Mouse (Mus musculus): Measurements from ENCODE around the gene Wdr26. TPM values are rescaled to one million over a fixed set of nuclear protein-coding genes. Genes with fewer than 3 reads are reported as not detected.
A peak's percentile ranks its signal among the peaks of the same experiment; 100 is the strongest.

Gene Wdr26
- polyA plus RNA-seq, 1 experiment from 2014 or later = 40.0 TPM

GRCm38 (mm10) chr1:181167816-181168215 lies 44.0 kb downstream of the Wdr26 start:
- H3K27me3 ChIP-seq (replicated peaks; ENCODE audit: control insufficient read depth, insufficient read depth, low read length) = no peaks in the 10 kb centered on the region
- no peak overlapping the region for H3K9ac ChIP-seq (ENCODE audit: low read depth, low read length)
- H3K4me1 ChIP-seq (replicated peaks; ENCODE audit: control insufficient read depth, insufficient read depth, low read length) = no peaks in the 10 kb centered on the region
- no peak overlapping the region for H3K27ac ChIP-seq (ENCODE audit: low read depth, low read length)
- H3K9me3 ChIP-seq (ENCODE audit: control insufficient read depth, low read length) = no peaks in the 10 kb centered on the region
- no peak for ATAC-seq (replicated peaks; ENCODE audit: low FRiP score)
- H3K4me2 ChIP-seq = no peak overlapping the region
- 75% methylated on average over 2 of the region's 2 CpGs for WGBS
- peaks cover 9% of the 10 kb centered on the region for H3K36me3 ChIP-seq (ENCODE audit: control insufficient read depth, insufficient read depth, low read length)
- no peak for DNase-seq (ENCODE audit: low spot score)
- no peak overlapping the region for H3K4me3 ChIP-seq (ENCODE audit: low read depth, low read length)

GRCm38 (mm10) chr1:181151541-181151940 lies 60.3 kb downstream of the Wdr26 start:
- peak overlapping the region; percentile 68 for H3K4me2 ChIP-seq
- H3K4me1 ChIP-seq (replicated peaks; ENCODE audit: control insufficient read depth, insufficient read depth, low read length) = peaks cover 13% of the 10 kb centered on the region
- ATAC-seq (replicated peaks; ENCODE audit: low FRiP score) = no peak
- peak overlapping the region; percentile 88 for H3K4me3 ChIP-seq (ENCODE audit: low read depth, low read length)
- no peak overlapping the region for H3K27ac ChIP-seq (ENCODE audit: low read depth, low read length)
- peak overlapping the region; percentile 89 for H3K9ac ChIP-seq (ENCODE audit: low read depth, low read length)
- no peak for DNase-seq (ENCODE audit: low spot score)
- no peaks in the 10 kb centered on the region for H3K36me3 ChIP-seq (ENCODE audit: control insufficient read depth, insufficient read depth, low read length)
- no peaks in the 10 kb centered on the region for H3K27me3 ChIP-seq (replicated peaks; ENCODE audit: control insufficient read depth, insufficient read depth, low read length)
- H3K9me3 ChIP-seq (ENCODE audit: control insufficient read depth, low read length) = no peaks in the 10 kb centered on the region
- 37% methylated on average over 5 of the region's 5 CpGs for WGBS

GRCm38 (mm10) chr1:181150827-181151534 lies 60.8 kb downstream of the Wdr26 start:
- Histone ChIP-seq H3K9me3 (ENCODE audit: control insufficient read depth, low read length) (no peaks in the 10 kb centered on the region), H3K27ac (ENCODE audit: low read depth, low read length) (peak overlapping the region; percentile 53), H3K36me3 (ENCODE audit: control insufficient read depth, insufficient read depth, low read length) (no peaks in the 10 kb centered on the region), H3K4me1 (replicated peaks; ENCODE audit: control insufficient read depth, insufficient read depth, low read length) (peaks cover 13% of the 10 kb centered on the region), H3K9ac (ENCODE audit: low read depth, low read length) (peak overlapping the region; percentile 89), H3K27me3 (replicated peaks; ENCODE audit: control insufficient read depth, insufficient read depth, low read length) (no peaks in the 10 kb centered on the region), H3K4me3 (ENCODE audit: low read depth, low read length) (peak overlapping the region; percentile 88), H3K4me2 (peak overlapping the region; percentile 68)
- WGBS = under 1% methylated on average over 59 of the region's 59 CpGs
- ATAC-seq (replicated peaks; ENCODE audit: low FRiP score) (peak; percentile 84), DNase-seq (ENCODE audit: low spot score) (peak; percentile 85)

- Histone ChIP-seq H3K9me3 (ENCODE audit: control insufficient read depth, low read length) (no peaks in the 10 kb centered on the region), H3K4me3 (ENCODE audit: low read depth, low read length) (peak overlapping the region; percentile 88), H3K4me1 (replicated peaks; ENCODE audit: control insufficient read depth, insufficient read depth, low read length) (peaks cover 13% of the 10 kb centered on the region), H3K4me2 (peak overlapping the region; percentile 12; the same call in 1 of the 2 replicates), H3K36me3 (ENCODE audit: control insufficient read depth, insufficient read depth, low read length) (no peaks in the 10 kb centered on the region), H3K27me3 (replicated peaks; ENCODE audit: control insufficient read depth, insufficient read depth, low read length) (no peaks in the 10 kb centered on the region), H3K27ac (ENCODE audit: low read depth, low read length) (no peak overlapping the region), H3K9ac (ENCODE audit: low read depth, low read length) (no peak overlapping the region)
- no peak for DNase-seq (ENCODE audit: low spot score)
- WGBS = 65% methylated on average over 3 of the region's 3 CpGs
- ATAC-seq (replicated peaks; ENCODE audit: low FRiP score) = peak; percentile 7; the same call in 1 of the 2 replicates
Observed at GRCm38 (mm10) chr1:181150431-181150826, 61.4 kb downstream of the Wdr26 start.

GRCm38 (mm10) chr1:181149373-181150017 lies 62.3 kb downstream of the Wdr26 start:
- peaks cover 13% of the 10 kb centered on the region for H3K4me1 ChIP-seq (replicated peaks; ENCODE audit: control insufficient read depth, insufficient read depth, low read length)
- H3K27me3 ChIP-seq (replicated peaks; ENCODE audit: control insufficient read depth, insufficient read depth, low read length) = no peaks in the 10 kb centered on the region
- H3K27ac ChIP-seq (ENCODE audit: low read depth, low read length) = no peak overlapping the region
- no peaks in the 10 kb centered on the region for H3K9me3 ChIP-seq (ENCODE audit: control insufficient read depth, low read length)
- no peak overlapping the region for H3K4me3 ChIP-seq (ENCODE audit: low read depth, low read length)
- ATAC-seq (replicated peaks; ENCODE audit: low FRiP score) (no peak), DNase-seq (ENCODE audit: low spot score) (no peak)
- H3K36me3 ChIP-seq (ENCODE audit: control insufficient read depth, insufficient read depth, low read length) = no peaks in the 10 kb centered on the region
- WGBS = 75% methylated on average over 3 of the region's 3 CpGs
- H3K9ac ChIP-seq (ENCODE audit: low read depth, low read length) = no peak overlapping the region
- H3K4me2 ChIP-seq = no peak overlapping the region

- DNase-seq (ENCODE audit: low spot score) = no peak
Observed at GRCm38 (mm10) chr1:181148540-181148939, 63.3 kb downstream of the Wdr26 start.

GRCm38 (mm10) chr1:181146187-181146586 lies 65.6 kb downstream of the Wdr26 start:
- no peak overlapping the region for H3K27ac ChIP-seq (ENCODE audit: low read depth, low read length)
- ATAC-seq (replicated peaks; ENCODE audit: low FRiP score) = no peak
- H3K9ac ChIP-seq (ENCODE audit: low read depth, low read length) = no peak overlapping the region
- H3K4me3 ChIP-seq (ENCODE audit: low read depth, low read length) = no peak overlapping the region
- H3K4me1 ChIP-seq (replicated peaks; ENCODE audit: control insufficient read depth, insufficient read depth, low read length) = peaks cover 16% of the 10 kb centered on the region
- no peak for DNase-seq (ENCODE audit: low spot score)
- peaks cover 5% of the 10 kb centered on the region; the same call in 1 of the 2 replicates for H3K36me3 ChIP-seq (ENCODE audit: control insufficient read depth, insufficient read depth, low read length)
- no peaks in the 10 kb centered on the region for H3K9me3 ChIP-seq (ENCODE audit: control insufficient read depth, low read length)
- peak overlapping the region; percentile 70 for H3K4me2 ChIP-seq
- no peaks in the 10 kb centered on the region for H3K27me3 ChIP-seq (replicated peaks; ENCODE audit: control insufficient read depth, insufficient read depth, low read length)
- WGBS = 76% methylated on average over 2 of the region's 2 CpGs

More at GRCm38 (mm10) chr1:181148540-181148939, 63.3 kb downstream of the Wdr26 start:
- no peaks in the 10 kb centered on the region for H3K9me3 ChIP-seq (ENCODE audit: control insufficient read depth, low read length)
- H3K4me2 ChIP-seq = peak overlapping the region; percentile 44
- no peak for ATAC-seq (replicated peaks; ENCODE audit: low FRiP score)
- 44% methylated on average over 5 of the region's 5 CpGs for WGBS
- peaks cover 13% of the 10 kb centered on the region for H3K4me1 ChIP-seq (replicated peaks; ENCODE audit: control insufficient read depth, insufficient read depth, low read length)
- H3K27ac ChIP-seq (ENCODE audit: low read depth, low read length) = peak overlapping the region; percentile 59; the same call in 1 of the 2 replicates
- no peaks in the 10 kb centered on the region for H3K27me3 ChIP-seq (replicated peaks; ENCODE audit: control insufficient read depth, insufficient read depth, low read length)
- H3K9ac ChIP-seq (ENCODE audit: low read depth, low read length) = no peak overlapping the region
- no peak overlapping the region for H3K4me3 ChIP-seq (ENCODE audit: low read depth, low read length)
- H3K36me3 ChIP-seq (ENCODE audit: control insufficient read depth, insufficient read depth, low read length) = no peaks in the 10 kb centered on the region

- H3K4me3 ChIP-seq (ENCODE audit: low read depth, low read length) = peak overlapping the region; percentile 89
- H3K4me2 ChIP-seq = peak overlapping the region; percentile 70
- WGBS = 13% methylated on average over 12 of the region's 12 CpGs
- ATAC-seq (replicated peaks; ENCODE audit: low FRiP score) (no peak), DNase-seq (ENCODE audit: low spot score) (no peak)
- peaks cover 13% of the 10 kb centered on the region for H3K4me1 ChIP-seq (replicated peaks; ENCODE audit: control insufficient read depth, insufficient read depth, low read length)
- H3K36me3 ChIP-seq (ENCODE audit: control insufficient read depth, insufficient read depth, low read length) = peaks cover 7% of the 10 kb centered on the region; the same call in 1 of the 2 replicates
- peak overlapping the region; percentile 86 for H3K9ac ChIP-seq (ENCODE audit: low read depth, low read length)
- no peaks in the 10 kb centered on the region for H3K9me3 ChIP-seq (ENCODE audit: control insufficient read depth, low read length)
- H3K27me3 ChIP-seq (replicated peaks; ENCODE audit: control insufficient read depth, insufficient read depth, low read length) = no peaks in the 10 kb centered on the region
- peak overlapping the region; percentile 91 for H3K27ac ChIP-seq (ENCODE audit: low read depth, low read length)
Observed at GRCm38 (mm10) chr1:181144966-181145365, 66.8 kb downstream of the Wdr26 start.
